In genomic region chr13:46654566-46654965, GRCm38 (mm10) we compare ENCODE assay signal across 20 mouse cellular contexts.
"Had no signal": no experiment of that assay in that cellular context is flagged by ENCODE, and none has a peak within 500 bp of the region (broad histone marks: within the 10 kb centered on the region; RNA-seq: fewer than 3 reads in every experiment).

No protein-coding gene starts in this region.

- DNase-seq: kidney, adult 8-10 months; kidney, postnatal 10 days; kidney, postnatal 36 days; liver; lung, adult 18-20 months; lung, postnatal 10 days; lung, postnatal 36 days; thymus, adult 18-20 months; thymus, postnatal 36 days had no signal

- H3K27me3 ChIP-seq: kidney, embryonic 15.5 days; limb, embryonic 13.5 days; liver, embryonic 12.5 days; liver, embryonic 15.5 days; lung, embryonic 15.5 days; midbrain, embryonic 13.5 days; neural tube, embryonic 12.5 days; neural tube, embryonic 15.5 days had no signal

- ATAC-seq: liver, embryonic 12.5 days; midbrain, embryonic 13.5 days had no signal

- H3K4me3 ChIP-seq: kidney, embryonic 15.5 days; limb, embryonic 10.5 days; limb, embryonic 13.5 days; liver, embryonic 12.5 days; liver, embryonic 15.5 days; lung, embryonic 15.5 days; megakaryocyte, embryonic 14.5 days; midbrain, embryonic 10.5 days; midbrain, embryonic 13.5 days; neural tube, embryonic 12.5 days; neural tube, embryonic 15.5 days had no signal

- H3K9me3 ChIP-seq: kidney, embryonic 15.5 days; limb, embryonic 10.5 days; limb, embryonic 13.5 days; liver, embryonic 12.5 days; liver, embryonic 15.5 days; lung, embryonic 15.5 days; midbrain, embryonic 10.5 days; midbrain, embryonic 13.5 days; neural tube, embryonic 12.5 days; neural tube, embryonic 15.5 days had no signal

- H3K4me1 ChIP-seq: kidney, embryonic 15.5 days; limb, embryonic 10.5 days; limb, embryonic 13.5 days; liver, embryonic 12.5 days; liver, embryonic 15.5 days; lung, embryonic 15.5 days; megakaryocyte, embryonic 14.5 days; midbrain, embryonic 13.5 days; neural tube, embryonic 12.5 days; neural tube, embryonic 15.5 days had no signal

- H3K4me2 ChIP-seq: kidney, embryonic 15.5 days; limb, embryonic 13.5 days; liver, embryonic 12.5 days; liver, embryonic 15.5 days; lung, embryonic 15.5 days; midbrain, embryonic 13.5 days; neural tube, embryonic 12.5 days; neural tube, embryonic 15.5 days had no signal

- H3K9ac ChIP-seq: kidney, embryonic 15.5 days; limb, embryonic 13.5 days; liver, embryonic 12.5 days; liver, embryonic 15.5 days; lung, embryonic 15.5 days; midbrain, embryonic 13.5 days; neural tube, embryonic 12.5 days; neural tube, embryonic 15.5 days had no signal

- H3K36me3 ChIP-seq: kidney, embryonic 15.5 days; limb, embryonic 10.5 days; limb, embryonic 13.5 days; liver, embryonic 12.5 days; liver, embryonic 15.5 days; lung, embryonic 15.5 days; midbrain, embryonic 10.5 days; midbrain, embryonic 13.5 days; neural tube, embryonic 12.5 days; neural tube, embryonic 15.5 days had no signal

- H3K27ac ChIP-seq: kidney, embryonic 15.5 days; limb, embryonic 10.5 days; limb, embryonic 13.5 days; liver, embryonic 12.5 days; liver, embryonic 15.5 days; lung, embryonic 15.5 days; midbrain, embryonic 10.5 days; midbrain, embryonic 13.5 days; neural tube, embryonic 12.5 days; neural tube, embryonic 15.5 days had no signal
